Mouse (Mus musculus) adrenal gland, adult 10 weeks (tissue): Measurements from ENCODE around the gene Heatr5a. TPM values are rescaled to one million over a fixed set of nuclear protein-coding genes. Genes with fewer than 3 reads are reported as not detected.

ENCODE experiments used
- polyA plus RNA-seq: library from polyadenylated mRNA; stranded (reverse); fragments of 350-450 nt; fragmentation: Illumina TruSeq; extraction: RNeasy Lipid Tissue Mini Kit (QIAGEN cat#74804); gene quantifications from one replicate; pipeline ENCODE4 v1.2.3, GENCODE M21; 2014; ENCODE audit warnings: low read depth, low replicate concordance

Gene Heatr5a
- polyA plus RNA-seq, result 14.6 TPM

DNA sequence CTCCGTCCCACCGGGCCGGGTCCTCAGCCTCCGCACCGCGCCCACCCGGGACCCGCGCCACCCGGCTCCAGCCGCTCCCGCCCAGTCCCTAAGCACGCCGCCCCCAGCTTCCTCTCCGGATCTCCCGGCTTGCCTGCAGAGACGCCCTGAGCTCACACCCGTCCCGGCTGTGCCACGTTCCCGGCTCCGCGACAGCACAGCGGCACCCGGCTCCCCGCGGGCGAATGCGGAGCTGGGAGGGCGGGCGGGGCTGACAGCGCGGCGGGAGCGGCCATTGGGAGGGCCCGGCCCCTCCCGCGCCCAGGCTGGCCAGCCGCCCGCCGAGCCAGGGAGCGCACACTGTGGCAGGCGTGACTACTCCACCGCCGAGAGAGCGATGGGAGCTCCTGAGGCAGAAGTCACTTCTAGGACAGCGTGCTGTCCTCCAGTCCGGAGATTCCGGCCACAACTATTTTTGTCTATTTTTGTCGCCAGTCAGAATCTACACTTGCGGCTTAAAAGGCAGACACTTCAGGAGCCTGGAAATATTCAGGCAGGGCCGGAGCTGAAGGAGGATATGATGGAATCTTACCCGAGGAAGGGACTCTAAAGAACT, at the start of gene Heatr5a:
Gene Heatr5a (minus strand): TSS at position 252 of the 595 bp plus-strand sequence.

DNA sequence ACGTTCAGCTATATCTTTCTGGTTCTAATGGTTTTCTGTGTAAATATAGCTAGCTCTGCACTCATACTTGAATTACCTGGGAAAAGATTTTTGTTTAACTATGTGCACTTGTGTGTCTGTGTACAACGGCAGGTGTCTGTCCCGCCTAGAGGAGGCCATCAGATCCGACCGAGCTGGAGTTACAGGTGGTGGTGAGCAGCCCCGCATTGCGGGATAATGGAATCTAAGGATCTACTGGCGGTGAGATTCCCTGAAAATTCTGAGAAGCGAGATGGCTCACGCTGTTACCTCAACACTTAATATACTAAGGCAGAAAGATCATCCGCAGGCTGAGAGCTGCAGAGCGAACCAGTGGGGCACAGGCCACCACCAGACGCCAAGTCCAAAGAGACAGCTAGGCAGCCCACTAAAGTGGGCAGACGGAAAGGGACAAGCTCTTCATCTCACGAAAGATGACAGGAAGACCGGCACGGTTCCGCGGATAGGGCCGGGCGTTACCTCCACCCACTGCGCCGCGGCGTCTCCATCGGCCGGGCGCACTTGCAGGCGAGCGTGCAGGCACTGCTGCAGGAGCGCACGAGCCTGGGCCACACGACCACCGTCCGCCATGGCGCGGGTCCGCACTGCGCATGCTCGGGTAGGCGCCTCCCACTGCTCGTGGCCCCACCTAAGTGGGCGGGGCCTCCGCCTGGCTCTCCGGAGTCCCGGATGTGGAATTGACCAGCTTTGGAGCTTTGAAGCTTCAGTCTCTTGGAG, 34.9 kb upstream of the Heatr5a start, which contains the start of gene Dtd2:
Gene Dtd2 (minus strand): TSS at position 625 of the 756 bp plus-strand sequence.

DNA sequence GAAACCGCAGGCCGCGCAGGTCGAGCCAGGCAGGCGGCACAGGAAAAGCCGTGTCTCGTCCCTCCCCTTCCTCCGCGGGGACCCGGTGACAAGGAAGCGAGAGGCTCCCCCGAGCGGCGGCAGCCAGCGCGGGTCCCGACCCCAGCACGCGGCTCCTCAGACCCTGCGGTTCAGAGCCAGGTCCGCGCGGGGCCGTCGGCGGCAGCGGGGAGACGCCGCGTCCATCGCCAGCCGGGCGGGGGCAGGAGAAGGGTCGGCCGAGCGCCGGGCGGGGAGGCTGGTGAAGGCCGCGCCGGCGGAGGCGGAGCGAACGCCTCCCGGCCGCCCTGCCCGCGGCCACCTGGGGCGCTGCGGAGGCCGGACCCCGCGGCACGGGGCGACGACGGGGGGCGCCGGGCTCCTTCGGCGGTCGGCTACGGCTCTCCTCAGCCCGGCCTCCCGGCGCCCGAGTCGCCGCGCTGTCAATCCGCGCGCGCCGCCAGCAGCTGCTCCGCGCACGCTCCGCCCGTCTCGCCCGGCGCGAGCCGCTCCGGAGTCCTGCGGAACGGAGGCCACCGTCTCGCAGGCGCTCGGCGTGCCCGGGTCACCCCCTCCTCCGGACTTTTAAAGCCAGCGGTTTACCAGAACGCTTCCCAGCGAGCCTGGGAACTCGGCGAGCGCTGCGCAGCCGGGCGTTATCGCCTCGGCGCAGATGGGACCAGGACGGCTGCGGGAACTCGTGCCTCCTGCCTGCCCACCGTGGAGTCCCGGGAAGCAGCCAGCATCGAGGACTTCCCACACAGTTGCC, 141.6 kb downstream of the Heatr5a start, which contains the start of gene Hectd1:
Gene Hectd1 (minus strand): TSS at position 247 of the 787 bp plus-strand sequence.

Other genes starting within 250 kb of the Heatr5a start
- 115 TPM for gene Hectd1, start 141.8 kb downstream of the Heatr5a start, polyA plus RNA-seq
- gene Dtd2, start 35.2 kb upstream of the Heatr5a start, polyA plus RNA-seq, result 19.6 TPM
- gene Gpr33, start 56.7 kb upstream of the Heatr5a start, polyA plus RNA-seq, result not detected
- 17.8 TPM for gene Nubpl, start 126.4 kb upstream of the Heatr5a start, polyA plus RNA-seq